Mouse (Mus musculus) cerebellum, postnatal 10 days (tissue): ENCODE measurements at regions not wholly inside any gene's neighbourhood (a gene's known extent, or its start where the extent isn't known, plus 50 kb on each side); places are given as distances from the start of the nearest gene placed in this dataset.

Source experiments
- DNase-seq, 2 experiments: peaks; one replicate each; pipeline ENCODE4 v3.0.0; 2021; ENCODE audit warnings: mixed read lengths in 2 of 2

GRCm38 (mm10) chr10:54269785-54270184 lies 193.4 kb upstream of the Man1a start:
- no peak for DNase-seq

GRCm38 (mm10) chr10:54269354-54269753 lies 192.9 kb upstream of the Man1a start:
- no peak for DNase-seq

GRCm38 (mm10) chr10:54266656-54267055 lies 190.2 kb upstream of the Man1a start:
- DNase-seq, result no peak

- no peak for DNase-seq
Observed at GRCm38 (mm10) chr10:54254874-54255641, 178.6 kb upstream of the Man1a start.

- no peak for DNase-seq
Observed at GRCm38 (mm10) chr10:54244995-54245394, 168.6 kb upstream of the Man1a start.

GRCm38 (mm10) chr10:54202362-54202761 lies 126.0 kb upstream of the Man1a start:
- DNase-seq, result no peak

GRCm38 (mm10) chr10:54201727-54202126 lies 125.3 kb upstream of the Man1a start:
- no peak for DNase-seq

GRCm38 (mm10) chr10:54182670-54183069 lies 106.3 kb upstream of the Man1a start:
- DNase-seq, result peak; percentile 86 to 92

- DNase-seq, result peak; percentile 78 to 83
Observed at GRCm38 (mm10) chr10:54169320-54169719, 92.9 kb upstream of the Man1a start.

- DNase-seq, result no peak
Observed at GRCm38 (mm10) chr10:54161091-54161742, 84.8 kb upstream of the Man1a start.

- DNase-seq, result no peak
Observed at GRCm38 (mm10) chr10:54153928-54154327, 77.5 kb upstream of the Man1a start.

- no peak for DNase-seq
Observed at GRCm38 (mm10) chr10:54132634-54133033, 56.2 kb upstream of the Man1a start.
